Mouse (Mus musculus): ENCODE data around the gene Gm17581. TPM values are rescaled to one million over a fixed set of nuclear protein-coding genes. Genes with fewer than 3 reads are reported as not detected.
A peak's percentile ranks its signal among the peaks of the same experiment; 100 is the strongest.

Gene Gm17581
- polyA plus RNA-seq, 1 experiment from 2014 or later: not detected

- Histone ChIP-seq H3K27ac (ENCODE audit: low read depth, low read length) (no peak overlapping the region), H3K4me3 (ENCODE audit: low read depth, low read length) (no peak overlapping the region), H3K36me3 (ENCODE audit: control insufficient read depth, insufficient read depth, low read length) (no peaks in the 10 kb centered on the region), H3K9ac (ENCODE audit: low read depth, low read length) (no peak overlapping the region), H3K9me3 (replicated peaks; ENCODE audit: control insufficient read depth, low read length) (no peaks in the 10 kb centered on the region), H3K4me1 (ENCODE audit: control insufficient read depth, insufficient read depth, low read length) (no peaks in the 10 kb centered on the region; the same call in 1 of the 2 replicates), H3K4me2 (no peak overlapping the region), H3K27me3 (ENCODE audit: control insufficient read depth, insufficient read depth, low read length) (peaks cover 7% of the 10 kb centered on the region; the same call in 1 of the 2 replicates)
- 83% methylated on average over 4 of the region's 4 CpGs for WGBS (ENCODE audit: insufficient replicate concordance)
- no peak for ATAC-seq (replicated peaks; ENCODE audit: insufficient number of reproducible peaks, low FRiP score, low TSS enrichment)
Observed at GRCm38 (mm10) chr2:155749394-155749793, 13.7 kb upstream of the Gm17581 start.

GRCm38 (mm10) chr2:155745487-155745886 is 9.8 kb upstream of the Gm17581 start:
- no peak overlapping the region for H3K4me3 ChIP-seq (ENCODE audit: low read depth, low read length)
- WGBS (ENCODE audit: insufficient replicate concordance): 51% methylated on average over 3 of the region's 3 CpGs
- H3K27ac ChIP-seq (ENCODE audit: low read depth, low read length): no peak overlapping the region
- no peaks in the 10 kb centered on the region for H3K9me3 ChIP-seq (replicated peaks; ENCODE audit: control insufficient read depth, low read length)
- H3K4me2 ChIP-seq: no peak overlapping the region
- H3K9ac ChIP-seq (ENCODE audit: low read depth, low read length): no peak overlapping the region
- H3K27me3 ChIP-seq (ENCODE audit: control insufficient read depth, insufficient read depth, low read length): no peaks in the 10 kb centered on the region
- H3K4me1 ChIP-seq (ENCODE audit: control insufficient read depth, insufficient read depth, low read length): 0 out of 2 replicates have a peak, but pooled peaks cover 3% of the 10 kb centered on the region
- H3K36me3 ChIP-seq (ENCODE audit: control insufficient read depth, insufficient read depth, low read length): no peaks in the 10 kb centered on the region
- ATAC-seq (replicated peaks; ENCODE audit: insufficient number of reproducible peaks, low FRiP score, low TSS enrichment): no peak

- H3K36me3 ChIP-seq (ENCODE audit: control insufficient read depth, insufficient read depth, low read length): no peaks in the 10 kb centered on the region
- H3K27ac ChIP-seq (ENCODE audit: low read depth, low read length): peak overlapping the region; percentile 18; the same call in 1 of the 2 replicates
- H3K27me3 ChIP-seq (ENCODE audit: control insufficient read depth, insufficient read depth, low read length): no peaks in the 10 kb centered on the region
- no peaks in the 10 kb centered on the region for H3K9me3 ChIP-seq (replicated peaks; ENCODE audit: control insufficient read depth, low read length)
- ATAC-seq (replicated peaks; ENCODE audit: insufficient number of reproducible peaks, low FRiP score, low TSS enrichment): no peak
- H3K4me3 ChIP-seq (ENCODE audit: low read depth, low read length): no peak overlapping the region
- H3K9ac ChIP-seq (ENCODE audit: low read depth, low read length): no peak overlapping the region
- H3K4me1 ChIP-seq (ENCODE audit: control insufficient read depth, insufficient read depth, low read length): 0 out of 2 replicates have a peak, but pooled peaks cover 3% of the 10 kb centered on the region
- no peak overlapping the region for H3K4me2 ChIP-seq
- 77% methylated on average over 9 of the region's 9 CpGs for WGBS (ENCODE audit: insufficient replicate concordance)
Observed at GRCm38 (mm10) chr2:155743351-155743750, 7.7 kb upstream of the Gm17581 start.

- H3K4me2 ChIP-seq: no peak overlapping the region
- peak overlapping the region; percentile 18; the same call in 1 of the 2 replicates for H3K27ac ChIP-seq (ENCODE audit: low read depth, low read length)
- H3K9me3 ChIP-seq (replicated peaks; ENCODE audit: control insufficient read depth, low read length): no peaks in the 10 kb centered on the region
- WGBS (ENCODE audit: insufficient replicate concordance): 55% methylated on average over 12 of the region's 12 CpGs
- no peaks in the 10 kb centered on the region for H3K36me3 ChIP-seq (ENCODE audit: control insufficient read depth, insufficient read depth, low read length)
- no peaks in the 10 kb centered on the region for H3K27me3 ChIP-seq (ENCODE audit: control insufficient read depth, insufficient read depth, low read length)
- no peak overlapping the region for H3K4me3 ChIP-seq (ENCODE audit: low read depth, low read length)
- H3K9ac ChIP-seq (ENCODE audit: low read depth, low read length): no peak overlapping the region
- peak; percentile 69 for ATAC-seq (replicated peaks; ENCODE audit: insufficient number of reproducible peaks, low FRiP score, low TSS enrichment)
- 0 out of 2 replicates have a peak, but pooled peaks cover 3% of the 10 kb centered on the region for H3K4me1 ChIP-seq (ENCODE audit: control insufficient read depth, insufficient read depth, low read length)
Observed at GRCm38 (mm10) chr2:155742931-155743337, 7.3 kb upstream of the Gm17581 start.

GRCm38 (mm10) chr2:155742211-155742610 is 6.5 kb upstream of the Gm17581 start:
- Histone ChIP-seq H3K27me3 (ENCODE audit: control insufficient read depth, insufficient read depth, low read length) (no peaks in the 10 kb centered on the region), H3K4me2 (no peak overlapping the region), H3K4me1 (ENCODE audit: control insufficient read depth, insufficient read depth, low read length) (0 out of 2 replicates have a peak, but pooled peaks cover 3% of the 10 kb centered on the region), H3K9me3 (replicated peaks; ENCODE audit: control insufficient read depth, low read length) (no peaks in the 10 kb centered on the region), H3K36me3 (ENCODE audit: control insufficient read depth, insufficient read depth, low read length) (no peaks in the 10 kb centered on the region), H3K27ac (ENCODE audit: low read depth, low read length) (peak overlapping the region; percentile 24; the same call in 1 of the 2 replicates), H3K4me3 (ENCODE audit: low read depth, low read length) (no peak overlapping the region), H3K9ac (ENCODE audit: low read depth, low read length) (no peak overlapping the region)
- 0 out of 2 replicates have a peak, but pooled peaks have one; percentile 43 for ATAC-seq (replicated peaks; ENCODE audit: insufficient number of reproducible peaks, low FRiP score, low TSS enrichment)
- WGBS (ENCODE audit: insufficient replicate concordance): 38% methylated on average over 11 of the region's 11 CpGs

GRCm38 (mm10) chr2:155737803-155738202 is 2.1 kb upstream of the Gm17581 start:
- Histone ChIP-seq H3K36me3 (ENCODE audit: control insufficient read depth, insufficient read depth, low read length) (no peaks in the 10 kb centered on the region), H3K9ac (ENCODE audit: low read depth, low read length) (no peak overlapping the region), H3K27ac (ENCODE audit: low read depth, low read length) (no peak overlapping the region), H3K4me2 (no peak overlapping the region), H3K27me3 (ENCODE audit: control insufficient read depth, insufficient read depth, low read length) (no peaks in the 10 kb centered on the region), H3K4me3 (ENCODE audit: low read depth, low read length) (no peak overlapping the region), H3K4me1 (ENCODE audit: control insufficient read depth, insufficient read depth, low read length) (0 out of 2 replicates have a peak, but pooled peaks cover 3% of the 10 kb centered on the region), H3K9me3 (replicated peaks; ENCODE audit: control insufficient read depth, low read length) (no peaks in the 10 kb centered on the region)
- 67% methylated on average over 9 of the region's 9 CpGs for WGBS (ENCODE audit: insufficient replicate concordance)
- no peak for ATAC-seq (replicated peaks; ENCODE audit: insufficient number of reproducible peaks, low FRiP score, low TSS enrichment)

GRCm38 (mm10) chr2:155736936-155737335 is 1.3 kb upstream of the Gm17581 start:
- Histone ChIP-seq H3K9me3 (replicated peaks; ENCODE audit: control insufficient read depth, low read length) (no peaks in the 10 kb centered on the region), H3K4me3 (ENCODE audit: low read depth, low read length) (no peak overlapping the region), H3K27ac (ENCODE audit: low read depth, low read length) (no peak overlapping the region), H3K9ac (ENCODE audit: low read depth, low read length) (no peak overlapping the region), H3K36me3 (ENCODE audit: control insufficient read depth, insufficient read depth, low read length) (no peaks in the 10 kb centered on the region), H3K4me2 (no peak overlapping the region), H3K27me3 (ENCODE audit: control insufficient read depth, insufficient read depth, low read length) (no peaks in the 10 kb centered on the region), H3K4me1 (ENCODE audit: control insufficient read depth, insufficient read depth, low read length) (no peaks in the 10 kb centered on the region)
- ATAC-seq (replicated peaks; ENCODE audit: insufficient number of reproducible peaks, low FRiP score, low TSS enrichment): no peak
- WGBS (ENCODE audit: insufficient replicate concordance): 60% methylated on average over 6 of the region's 6 CpGs

- no peaks in the 10 kb centered on the region for H3K27me3 ChIP-seq (ENCODE audit: control insufficient read depth, insufficient read depth, low read length)
- ATAC-seq (replicated peaks; ENCODE audit: insufficient number of reproducible peaks, low FRiP score, low TSS enrichment): no peak
- no peak overlapping the region for H3K4me2 ChIP-seq
- no peak overlapping the region for H3K27ac ChIP-seq (ENCODE audit: low read depth, low read length)
- H3K9ac ChIP-seq (ENCODE audit: low read depth, low read length): no peak overlapping the region
- no peaks in the 10 kb centered on the region for H3K9me3 ChIP-seq (replicated peaks; ENCODE audit: control insufficient read depth, low read length)
- H3K4me3 ChIP-seq (ENCODE audit: low read depth, low read length): no peak overlapping the region
- H3K4me1 ChIP-seq (ENCODE audit: control insufficient read depth, insufficient read depth, low read length): no peaks in the 10 kb centered on the region
- H3K36me3 ChIP-seq (ENCODE audit: control insufficient read depth, insufficient read depth, low read length): no peaks in the 10 kb centered on the region
- 76% methylated on average over 5 of the region's 5 CpGs for WGBS (ENCODE audit: insufficient replicate concordance)
Observed at GRCm38 (mm10) chr2:155735080-155735479, 586 bp downstream of the Gm17581 start.

GRCm38 (mm10) chr2:155729158-155729645 is 6.5 kb downstream of the Gm17581 start, which contains the start of gene Edem2:
TSS of gene Edem2 (minus strand) at chr2:155729475.
- peak; percentile 78 for ATAC-seq (replicated peaks; ENCODE audit: insufficient number of reproducible peaks, low FRiP score, low TSS enrichment)
- WGBS (ENCODE audit: insufficient replicate concordance): under 1% methylated on average over 33 of the region's 33 CpGs
- H3K27ac ChIP-seq (ENCODE audit: low read depth, low read length): no peak within 1 kb of the TSS

More at GRCm38 (mm10) chr2:155729158-155729645, 6.5 kb downstream of the Gm17581 start, which contains the start of gene Edem2:
- Histone ChIP-seq H3K27me3 (ENCODE audit: control insufficient read depth, insufficient read depth, low read length) (no peaks in the 10 kb centered on the region), H3K9me3 (replicated peaks; ENCODE audit: control insufficient read depth, low read length) (no peaks in the 10 kb centered on the region), H3K4me1 (ENCODE audit: control insufficient read depth, insufficient read depth, low read length) (no peaks in the 10 kb centered on the region), H3K4me3 (ENCODE audit: low read depth, low read length) (peak within 1 kb of the TSS; percentile 66), H3K4me2 (peak within 1 kb of the TSS; percentile 87), H3K9ac (ENCODE audit: low read depth, low read length) (peak within 1 kb of the TSS; percentile 72), H3K36me3 (ENCODE audit: control insufficient read depth, insufficient read depth, low read length) (no peaks in the 10 kb centered on the region)

All from heart, embryonic 11.5 days (tissue).